Mouse (Mus musculus) G1E (cell line): Measurements from ENCODE around the gene Creb3l1.

Experiments used
- CTCF ChIP-seq: IDR thresholded peaks from 2 replicates; pipeline ENCODE4 v1.5.1; 2012; ENCODE audit warnings: low read depth, low read length, inconsistent platforms, mixed read lengths
- GATA1 ChIP-seq: IDR thresholded peaks from 2 replicates; pipeline ENCODE4 v1.6.1; 2012; ENCODE audit warnings: borderline replicate concordance, low read length, inconsistent platforms, mixed read lengths
- POLR2AphosphoS5 ChIP-seq: IDR thresholded peaks from 2 replicates; pipeline ENCODE4 v1.6.1; 2012; ENCODE audit warnings: low read depth, low read length, inconsistent platforms; ENCODE audit not compliant: insufficient replicate concordance
- TAL1 ChIP-seq: conservative IDR thresholded peaks from 2 replicates; pipeline ENCODE4 v1.6.1; 2012; ENCODE audit warnings: low read depth, low read length, inconsistent platforms, mixed read lengths

DNA sequence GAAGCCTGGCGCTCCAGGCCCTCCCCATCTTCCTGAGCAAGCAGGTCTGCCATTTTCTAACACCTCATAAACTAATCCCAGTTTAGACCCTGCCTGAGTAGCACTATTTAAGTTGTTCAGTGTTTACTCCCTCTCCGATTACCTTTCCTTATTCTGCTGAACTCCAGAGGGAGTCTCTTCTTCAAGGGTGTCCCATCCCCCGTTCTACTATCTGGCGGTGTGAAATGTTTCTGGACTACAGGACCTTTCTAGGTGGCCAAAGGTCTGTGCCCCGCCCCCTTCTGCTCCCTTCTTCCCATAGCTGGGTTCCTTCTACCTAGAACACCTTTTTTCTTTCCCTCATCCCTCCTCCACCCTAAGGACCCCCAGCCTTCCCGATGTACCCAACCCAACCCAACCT, 36.0 kb upstream of the Creb3l1 start:
- TF ChIP-seq CTCF (no peak), POLR2AphosphoS5 (no peak), GATA1 (no peak), TAL1 (no peak)
